Mouse (Mus musculus) myocyte (in vitro differentiated cells): Measurements from ENCODE around the gene D1Pas1. TPM values are rescaled to one million over a fixed set of nuclear protein-coding genes. Genes with fewer than 3 reads are reported as not detected.

Experiments used
- H3K27me3 ChIP-seq: one replicate; pipeline ENCODE4 v1.6.1; 2011; ENCODE audit not compliant: control insufficient read depth, insufficient read depth, insufficient read length
- H3K36me3 ChIP-seq: one replicate; pipeline ENCODE4 v1.6.1; 2011; ENCODE audit not compliant: control insufficient read depth, insufficient read depth
- H3K4me2 ChIP-seq: one replicate; pipeline ENCODE4 v1.6.1; 2011; ENCODE audit warnings: low read depth, control low read depth
- H3K4me3 ChIP-seq: one replicate; pipeline ENCODE4 v1.5.1; 2011; ENCODE audit warnings: mild to moderate bottlenecking, control low read depth, moderate library complexity
- H3K79me2 ChIP-seq: one replicate; pipeline ENCODE4 v1.6.1; 2011; ENCODE audit not compliant: control insufficient read depth, insufficient read depth
- H3ac ChIP-seq: one replicate; pipeline ENCODE4 v1.6.1; 2011; ENCODE audit not compliant: control insufficient read depth, insufficient read length
- CEBPB ChIP-seq: IDR thresholded peaks from 2 replicates; pipeline ENCODE4 v1.6.1; 2011; ENCODE audit warnings: mild to moderate bottlenecking, moderate library complexity; ENCODE audit not compliant: poor library complexity, insufficient read depth, severe bottlenecking
- E2F4 ChIP-seq: IDR thresholded peaks from one replicate; pipeline ENCODE4 v1.6.1; 2011; ENCODE audit warnings: mild to moderate bottlenecking, control low read depth, moderate library complexity; ENCODE audit not compliant: insufficient read depth
- MAX ChIP-seq: IDR thresholded peaks from one replicate; pipeline ENCODE4 v1.6.1; 2011; ENCODE audit warnings: low read depth, mild to moderate bottlenecking, control low read depth
- MYOD1 ChIP-seq, 3 experiments: IDR thresholded peaks; one replicate each; pipeline ENCODE4 v1.6.1; 2011; ENCODE audit warnings: control low read depth in 2 of 3, low read depth in 2 of 3, mild to moderate bottlenecking in 2 of 3, moderate library complexity in 1 of 3; ENCODE audit not compliant: insufficient read length in 2 of 3, control insufficient read depth in 1 of 3
- MYOG ChIP-seq, 3 experiments: IDR thresholded peaks; one replicate each; pipeline ENCODE4 v1.6.1; 2011; ENCODE audit warnings: control low read depth in 2 of 3, low read depth in 2 of 3, mild to moderate bottlenecking in 2 of 3; ENCODE audit not compliant: insufficient read length in 2 of 3, control insufficient read depth in 1 of 3, insufficient read depth in 1 of 3
- POLR2A ChIP-seq: IDR thresholded peaks from one replicate; pipeline ENCODE4 v1.6.1; 2011; ENCODE audit warnings: low read depth, mild to moderate bottlenecking, control low read depth, moderate library complexity; ENCODE audit not compliant: insufficient read length
- POLR2AphosphoS2 ChIP-seq: IDR thresholded peaks from one replicate; pipeline ENCODE4 v1.6.1; 2011; ENCODE audit warnings: low read depth, control low read depth; ENCODE audit not compliant: insufficient read length
- REST ChIP-seq: IDR thresholded peaks from one replicate; pipeline ENCODE4 v1.6.1; 2011; ENCODE audit warnings: mild to moderate bottlenecking, control low read depth, moderate library complexity; ENCODE audit not compliant: insufficient read depth, insufficient read length
- SRF ChIP-seq: IDR thresholded peaks from one replicate; pipeline ENCODE4 v1.6.1; 2011; ENCODE audit warnings: low read depth; ENCODE audit not compliant: control insufficient read depth, insufficient read length
- TCF12 ChIP-seq: IDR thresholded peaks from one replicate; pipeline ENCODE4 v1.6.1; 2011; ENCODE audit warnings: mild to moderate bottlenecking, control low read depth; ENCODE audit not compliant: poor library complexity, insufficient read depth, severe bottlenecking
- TCF3 ChIP-seq: IDR thresholded peaks from one replicate; pipeline ENCODE4 v1.6.1; 2011; ENCODE audit warnings: low read depth, control low read depth; ENCODE audit not compliant: insufficient read length
- USF1 ChIP-seq: IDR thresholded peaks from one replicate; pipeline ENCODE4 v1.6.1; 2011; ENCODE audit warnings: low read depth, mild to moderate bottlenecking, control low read depth, moderate library complexity
- polyA plus RNA-seq: library from polyadenylated mRNA; unstranded; fragments of >200 nt; fragmentation: generic; extraction: Trizol; gene quantifications from one replicate; pipeline ENCODE4 v1.2.1, GENCODE M21; 2012; ENCODE audit warnings: missing spikeins

D1Pas1 gene
- polyA plus RNA-seq, 1 experiment = not detected

- TF ChIP-seq E2F4 (no peak), REST (no peak), SRF (no peak), TCF3 (no peak), MYOD1 (IDR thresholded peaks at IDR 0.05; ENCODE audit: control insufficient read depth in 1 of 3, insufficient read length in 2 of 3, low read depth in 2 of 3) (no peak), POLR2AphosphoS2 (no peak), CEBPB (no peak), MAX (no peak), TCF12 (no peak)
- H3K79me2 ChIP-seq = no peaks in the 10 kb centered on the region
- H3K4me3 ChIP-seq = no peak overlapping the region
- H3K4me2 ChIP-seq = no peak overlapping the region
- no peaks in the 10 kb centered on the region for H3K36me3 ChIP-seq
- no peak overlapping the region for H3ac ChIP-seq
- no peaks in the 10 kb centered on the region for H3K27me3 ChIP-seq
These were observed 37.1 kb downstream of the D1Pas1 start for GRCm38 (mm10) chr1:187004306-187004705.

- TF ChIP-seq POLR2AphosphoS2 (no peak), MYOG (IDR thresholded peaks at IDR 0.05; ENCODE audit: control insufficient read depth in 1 of 3, insufficient read depth in 1 of 3, insufficient read length in 2 of 3, low read depth in 2 of 3) (no peak), REST (no peak), TCF3 (no peak), SRF (no peak), MAX (no peak), USF1 (no peak), POLR2A (no peak), E2F4 (no peak), MYOD1 (IDR thresholded peaks at IDR 0.05; ENCODE audit: control insufficient read depth in 1 of 3, insufficient read length in 2 of 3, low read depth in 2 of 3) (no peak), TCF12 (no peak), CEBPB (no peak)
- Histone ChIP-seq H3K27me3 (no peaks in the 10 kb centered on the region), H3K79me2 (no peaks in the 10 kb centered on the region), H3ac (no peak overlapping the region), H3K4me3 (no peak overlapping the region), H3K4me2 (no peak overlapping the region), H3K36me3 (no peaks in the 10 kb centered on the region)
These were observed 39.2 kb downstream of the D1Pas1 start for GRCm38 (mm10) chr1:187006227-187006925.

DNA sequence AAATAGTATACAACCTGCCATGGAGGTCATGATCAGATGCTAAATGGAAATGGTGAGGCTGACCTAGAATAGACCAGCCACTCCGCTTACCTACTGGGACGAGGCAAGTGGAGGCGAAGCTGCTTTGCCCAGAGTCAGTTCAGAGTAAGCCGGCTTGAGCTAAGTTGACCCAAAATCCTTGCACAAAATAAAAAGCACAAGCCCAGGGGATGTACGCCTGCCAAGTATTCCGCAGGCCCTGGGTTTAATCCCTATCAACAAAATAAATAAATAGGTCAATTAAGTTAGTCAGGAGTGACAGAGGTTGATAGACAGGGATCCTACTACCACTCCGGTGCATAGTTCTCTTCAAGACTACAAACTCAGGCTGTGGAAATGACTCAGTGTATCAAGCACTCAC is 41.0 kb downstream of the D1Pas1 start:
- no peaks in the 10 kb centered on the region for H3K79me2 ChIP-seq
- H3K4me2 ChIP-seq = no peak overlapping the region
- H3ac ChIP-seq = no peak overlapping the region
- H3K36me3 ChIP-seq = no peaks in the 10 kb centered on the region
- no peak for TF ChIP-seq MYOG (IDR thresholded peaks at IDR 0.05; ENCODE audit: control insufficient read depth in 1 of 3, insufficient read depth in 1 of 3, insufficient read length in 2 of 3, low read depth in 2 of 3)
- no peak overlapping the region for H3K4me3 ChIP-seq
- H3K27me3 ChIP-seq = no peaks in the 10 kb centered on the region

- Histone ChIP-seq H3K27me3 (no peaks in the 10 kb centered on the region), H3K36me3 (no peaks in the 10 kb centered on the region), H3K79me2 (no peaks in the 10 kb centered on the region), H3K4me2 (no peak overlapping the region), H3ac (no peak overlapping the region), H3K4me3 (no peak overlapping the region)
- TF ChIP-seq TCF12 (no peak), TCF3 (no peak), MYOG (IDR thresholded peaks at IDR 0.05; ENCODE audit: control insufficient read depth in 1 of 3, insufficient read depth in 1 of 3, insufficient read length in 2 of 3, low read depth in 2 of 3) (no peak), POLR2A (no peak), MAX (no peak), E2F4 (no peak), CEBPB (no peak), USF1 (no peak), REST (no peak), MYOD1 (IDR thresholded peaks at IDR 0.05; ENCODE audit: control insufficient read depth in 1 of 3, insufficient read length in 2 of 3, low read depth in 2 of 3) (no peak), POLR2AphosphoS2 (no peak), SRF (no peak)
These were observed 42.9 kb downstream of the D1Pas1 start for GRCm38 (mm10) chr1:187010071-187010470.

DNA sequence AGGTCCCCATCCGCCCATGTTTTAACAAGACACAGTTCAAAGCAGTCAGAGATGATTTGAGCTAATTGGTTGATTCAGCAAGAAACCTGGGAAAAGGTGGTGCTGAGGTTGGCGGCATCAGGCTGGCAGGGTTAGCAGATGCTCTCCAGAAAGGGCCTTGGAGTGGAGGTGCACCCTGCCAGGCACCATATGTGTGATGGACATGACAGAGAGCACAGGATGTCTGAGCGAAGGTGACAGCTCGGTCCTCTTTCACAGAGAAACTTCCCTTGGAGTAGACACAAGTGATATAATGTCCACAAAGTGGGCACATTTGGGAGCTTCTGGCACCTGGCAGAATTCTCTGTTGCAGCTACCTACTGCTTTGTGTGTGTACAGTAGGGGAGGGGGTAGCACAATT is 44.4 kb downstream of the D1Pas1 start:
- H3K4me2 ChIP-seq = no peak overlapping the region
- H3K36me3 ChIP-seq = no peaks in the 10 kb centered on the region
- H3ac ChIP-seq = no peak overlapping the region
- H3K4me3 ChIP-seq = no peak overlapping the region
- no peak for TF ChIP-seq POLR2AphosphoS2
- no peak for TF ChIP-seq USF1
- TF ChIP-seq POLR2A = no peak
- TF ChIP-seq TCF12 = no peak
- no peak for TF ChIP-seq MYOD1 (IDR thresholded peaks at IDR 0.05; ENCODE audit: control insufficient read depth in 1 of 3, insufficient read length in 2 of 3, low read depth in 2 of 3)
- no peak for TF ChIP-seq E2F4
- no peak for TF ChIP-seq TCF3
- no peak for TF ChIP-seq CEBPB
- no peak for TF ChIP-seq MYOG (IDR thresholded peaks at IDR 0.05; ENCODE audit: control insufficient read depth in 1 of 3, insufficient read depth in 1 of 3, insufficient read length in 2 of 3, low read depth in 2 of 3)
- TF ChIP-seq MAX = no peak
- no peak for TF ChIP-seq SRF
- no peak for TF ChIP-seq REST
- no peaks in the 10 kb centered on the region for H3K79me2 ChIP-seq
- H3K27me3 ChIP-seq = no peaks in the 10 kb centered on the region
